Mouse (Mus musculus): ENCODE results near the gene Mfsd5.

Gene Mfsd5

GRCm38 (mm10) chr15:102248131-102248811 lies 31.0 kb upstream of the Mfsd5 start:
- no peak for DNase-seq

GRCm38 (mm10) chr15:102248812-102249191 lies 30.5 kb upstream of the Mfsd5 start:
- DNase-seq: no peak

- no peak for DNase-seq
These were observed 30.0 kb upstream of the Mfsd5 start for GRCm38 (mm10) chr15:102249251-102249691.

GRCm38 (mm10) chr15:102249967-102250366 lies 29.3 kb upstream of the Mfsd5 start:
- DNase-seq: no peak

GRCm38 (mm10) chr15:102250521-102250920 lies 28.7 kb upstream of the Mfsd5 start:
- DNase-seq: no peak

GRCm38 (mm10) chr15:102255547-102256255 lies 23.6 kb upstream of the Mfsd5 start:
- peak in 1 of 2 experiments; percentile 9 for DNase-seq

GRCm38 (mm10) chr15:102256431-102257201 lies 22.6 kb upstream of the Mfsd5 start:
- no peak for DNase-seq

GRCm38 (mm10) chr15:102257202-102258075 lies 21.8 kb upstream of the Mfsd5 start, which contains the start of gene Rarg:
Rarg (minus strand) TSS chr15:102257517.
- DNase-seq: peak; percentile 18 to 39

- DNase-seq: no peak
These were observed 21.2 kb upstream of the Mfsd5 start for GRCm38 (mm10) chr15:102258076-102258470.

GRCm38 (mm10) chr15:102258581-102259253 lies 20.5 kb upstream of the Mfsd5 start:
- no peak for DNase-seq

GRCm38 (mm10) chr15:102262582-102262981 lies 16.7 kb upstream of the Mfsd5 start:
- no peak for DNase-seq

GRCm38 (mm10) chr15:102263037-102263436 lies 16.2 kb upstream of the Mfsd5 start:
- DNase-seq: peak; percentile 24 to 54

- DNase-seq: no peak
These were observed 13.7 kb upstream of the Mfsd5 start for GRCm38 (mm10) chr15:102265548-102265947.

- no peak for DNase-seq
These were observed 8.8 kb upstream of the Mfsd5 start, which contains the start of gene Gm9918 for GRCm38 (mm10) chr15:102270274-102270960. Gm9918 (plus strand) TSS chr15:102270563.

- DNase-seq: no peak
These were observed 7.8 kb upstream of the Mfsd5 start for GRCm38 (mm10) chr15:102271441-102271840.

GRCm38 (mm10) chr15:102273982-102274716 lies 5.1 kb upstream of the Mfsd5 start:
- DNase-seq: no peak

GRCm38 (mm10) chr15:102278726-102279091 lies 545 bp upstream of the Mfsd5 start:
- DNase-seq: peak in 1 of 2 experiments; percentile 31

- peak in 1 of 2 experiments; percentile 15 for DNase-seq
These were observed 698 bp downstream of the Mfsd5 start for GRCm38 (mm10) chr15:102279783-102280520.

GRCm38 (mm10) chr15:102280623-102281022 lies 1.4 kb downstream of the Mfsd5 start:
- no peak for DNase-seq

Data from thymus, postnatal 36 days (tissue).